Mouse (Mus musculus) mouse trophoblast stem cell (cell line): ENCODE data around the gene Flii.

ENCODE experiments used
- in situ Hi-C, 2 experiments: fragments of 300-500 bp; cut with MseI, MboI; formaldehyde crosslinking; loops; 2 replicates in 1 of 2; 3 replicates in 1 of 2; pipeline ENCODE4 v1.15.1; 2025

The Flii gene

GRCm38 (mm10) chr11:60726601-60727391 is at the start of gene Flii:
Gene Flii (minus strand): TSS chr11:60727263.
- in situ Hi-C loops, result no loop called here

GRCm38 (mm10) chr11:60776107-60776828 is 49.2 kb upstream of the Flii start:
- in situ Hi-C loops, result no loop called here

GRCm38 (mm10) chr11:60775578-60775977 is 48.5 kb upstream of the Flii start:
- in situ Hi-C loops, result no loop called here

- in situ Hi-C loops, result no loop called here
Measured at GRCm38 (mm10) chr11:60774841-60775240, 47.8 kb upstream of the Flii start.

- in situ Hi-C loops, result no loop called here
Measured at GRCm38 (mm10) chr11:60774158-60774689, 47.2 kb upstream of the Flii start.

- in situ Hi-C loops, result no loop called here
Measured at GRCm38 (mm10) chr11:60772161-60772560, 45.1 kb upstream of the Flii start.

GRCm38 (mm10) chr11:60770776-60771175 is 43.7 kb upstream of the Flii start:
- in situ Hi-C loops, result no loop called here

- in situ Hi-C loops, result no loop called here
Measured at GRCm38 (mm10) chr11:60769322-60769721, 42.3 kb upstream of the Flii start.

- in situ Hi-C loops, result no loop called here
Measured at GRCm38 (mm10) chr11:60766969-60767368, 39.9 kb upstream of the Flii start.

- in situ Hi-C loops, result no loop called here
Measured at GRCm38 (mm10) chr11:60761681-60762080, 34.6 kb upstream of the Flii start.

GRCm38 (mm10) chr11:60755570-60755969 is 28.5 kb upstream of the Flii start:
- in situ Hi-C loops, result no loop called here

GRCm38 (mm10) chr11:60740321-60740720 is 13.3 kb upstream of the Flii start:
- in situ Hi-C loops, result no loop called here

- in situ Hi-C loops, result no loop called here
Measured at GRCm38 (mm10) chr11:60737450-60737849, 10.4 kb upstream of the Flii start.

- in situ Hi-C loops, result no loop called here
Measured at GRCm38 (mm10) chr11:60736491-60736890, 9.4 kb upstream of the Flii start.

GRCm38 (mm10) chr11:60735191-60735590 is 8.1 kb upstream of the Flii start:
- in situ Hi-C loops, result no loop called here

GRCm38 (mm10) chr11:60734206-60734605 is 7.1 kb upstream of the Flii start:
- in situ Hi-C loops, result no loop called here

- in situ Hi-C loops, result no loop called here
Measured at GRCm38 (mm10) chr11:60731251-60731650, 4.2 kb upstream of the Flii start.

GRCm38 (mm10) chr11:60730169-60730568 is 3.1 kb upstream of the Flii start:
- in situ Hi-C loops, result no loop called here

- in situ Hi-C loops, result no loop called here
Measured at GRCm38 (mm10) chr11:60729217-60729641, 2.2 kb upstream of the Flii start.

GRCm38 (mm10) chr11:60728260-60728761 is 1.2 kb upstream of the Flii start, which contains the start of gene Mief2:
Gene Mief2 (plus strand): TSS chr11:60728398.
- in situ Hi-C loops, result no loop called here

- in situ Hi-C loops, result no loop called here
Measured at GRCm38 (mm10) chr11:60727392-60728140, 503 bp upstream of the Flii start.

- in situ Hi-C loops, result loop anchor here in 1 of 2 experiments (10.0 kb wide), 1 partner anchor 174 kb away; no protein-coding TSS in a partner anchor
Measured at GRCm38 (mm10) chr11:60719263-60719662, 7.8 kb downstream of the Flii start.
